Mouse (Mus musculus): ENCODE data around the gene Treml4. TPM values are rescaled to one million over a fixed set of nuclear protein-coding genes. Genes with fewer than 3 reads are reported as not detected.

The Treml4 gene
- polyA plus RNA-seq, 1 experiment from 2014 or later = 2.2 TPM

DNA sequence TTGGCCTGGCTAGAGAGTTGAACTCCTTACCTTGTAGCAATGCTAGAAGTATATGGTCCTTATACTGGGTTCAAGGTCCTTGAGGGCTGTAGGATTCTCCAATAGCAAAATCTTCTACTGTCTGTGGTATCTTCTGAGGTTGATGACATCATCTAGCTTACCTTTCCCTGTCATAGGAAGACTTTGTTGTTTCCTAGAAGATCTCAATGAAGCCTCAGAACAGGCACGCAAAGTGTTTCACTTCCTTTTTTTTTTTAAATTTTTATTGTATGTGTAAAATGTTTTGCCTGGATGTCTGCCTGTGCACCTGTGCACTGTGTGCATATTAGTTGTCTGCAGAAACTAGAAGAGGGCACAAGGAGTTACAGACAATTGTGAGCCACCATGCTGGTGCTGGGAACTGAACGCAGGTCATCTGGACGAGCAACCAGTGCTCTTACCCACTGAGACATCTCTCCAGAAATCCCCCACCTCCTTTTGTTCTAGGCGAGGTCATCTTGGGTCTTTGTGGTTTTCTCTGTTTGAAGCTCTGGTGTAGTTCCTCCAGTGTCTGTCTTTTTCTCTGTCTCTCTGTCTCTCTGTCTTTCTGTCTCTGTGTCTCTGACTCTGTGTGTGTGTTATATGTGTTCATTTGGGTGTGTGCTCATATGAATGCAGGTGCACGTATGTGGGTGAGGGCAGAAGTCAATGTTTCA lies 29.6 kb downstream of the Treml4 start:
- TF ChIP-seq CTCF (IDR thresholded peaks at IDR 0.05; ENCODE audit: low read depth) = no peak

DNA sequence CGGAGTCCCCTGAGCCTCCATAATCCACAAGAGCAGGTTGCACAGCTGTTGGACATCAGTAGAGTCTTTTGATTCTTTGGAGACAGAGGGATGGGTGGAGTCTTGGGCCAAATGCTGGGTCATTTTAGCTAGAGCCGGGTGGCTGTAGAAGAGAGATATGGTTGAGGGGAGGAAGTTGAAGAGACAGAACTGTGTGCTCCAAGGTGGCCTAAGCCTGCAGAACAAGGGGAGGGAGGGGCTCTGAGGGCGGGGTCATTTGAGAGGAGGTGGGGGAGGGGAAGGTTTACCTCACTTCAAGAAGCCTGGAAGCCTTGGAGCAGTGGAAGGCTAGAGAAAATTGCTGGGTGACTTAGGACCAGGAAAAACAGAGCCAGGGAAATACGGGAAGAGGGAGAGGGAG lies 35.1 kb downstream of the Treml4 start, which contains the start of gene Treml2:
Gene Treml2 (plus strand): TSS at position 296 of the 400 bp plus-strand sequence.
- ATAC-seq = no peak

More for the DNA sequence above, 29.6 kb downstream of the Treml4 start:
- Histone ChIP-seq H3K27ac (ENCODE audit: low read depth, low read length) (no peak overlapping the region), H3K9me3 (ENCODE audit: control insufficient read depth) (no peaks in the 10 kb centered on the region), H3K36me3 (ENCODE audit: control insufficient read depth, insufficient read depth) (no peaks in the 10 kb centered on the region), H3K4me3 (ENCODE audit: low read depth, low read length) (no peak overlapping the region), H3K4me2 (replicated peaks; ENCODE audit: low read depth) (no peak overlapping the region), H3K4me1 (replicated peaks; ENCODE audit: control insufficient read depth, insufficient read depth, low read length) (no peaks in the 10 kb centered on the region), H3K27me3 (replicated peaks; ENCODE audit: control insufficient read depth, insufficient read depth, low read length) (no peaks in the 10 kb centered on the region), H3K9ac (ENCODE audit: low read depth, low read length) (no peak overlapping the region)
- no peak for ATAC-seq
- 81% methylated on average over 5 of the region's 5 CpGs for WGBS

GRCm38 (mm10) chr17:48299756-48300155 lies 35.7 kb downstream of the Treml4 start:
- Histone ChIP-seq H3K9me3 (ENCODE audit: control insufficient read depth) (no peaks in the 10 kb centered on the region), H3K4me1 (replicated peaks; ENCODE audit: control insufficient read depth, insufficient read depth, low read length) (no peaks in the 10 kb centered on the region), H3K27me3 (replicated peaks; ENCODE audit: control insufficient read depth, insufficient read depth, low read length) (no peaks in the 10 kb centered on the region), H3K4me3 (ENCODE audit: low read depth, low read length) (no peak overlapping the region), H3K36me3 (ENCODE audit: control insufficient read depth, insufficient read depth) (no peaks in the 10 kb centered on the region), H3K27ac (ENCODE audit: low read depth, low read length) (no peak overlapping the region), H3K9ac (ENCODE audit: low read depth, low read length) (no peak overlapping the region), H3K4me2 (replicated peaks; ENCODE audit: low read depth) (no peak overlapping the region)
- ATAC-seq = no peak
- WGBS = 53% methylated on average over 7 of the region's 7 CpGs
- no peak for TF ChIP-seq CTCF (IDR thresholded peaks at IDR 0.05; ENCODE audit: low read depth)

More for the DNA sequence above, 35.1 kb downstream of the Treml4 start, which contains the start of gene Treml2:
- H3K36me3 ChIP-seq (ENCODE audit: control insufficient read depth, insufficient read depth) = no peaks in the 10 kb centered on the region
- 0 out of 2 replicates have a peak within 1 kb of the TSS, but pooled peaks have one; percentile 17 for H3K4me2 ChIP-seq (replicated peaks; ENCODE audit: low read depth)
- no peaks in the 10 kb centered on the region for H3K27me3 ChIP-seq (replicated peaks; ENCODE audit: control insufficient read depth, insufficient read depth, low read length)
- no peak within 1 kb of the TSS for H3K9ac ChIP-seq (ENCODE audit: low read depth, low read length)
- no peaks in the 10 kb centered on the region for H3K9me3 ChIP-seq (ENCODE audit: control insufficient read depth)
- no peak within 1 kb of the TSS for H3K27ac ChIP-seq (ENCODE audit: low read depth, low read length)
- TF ChIP-seq CTCF (IDR thresholded peaks at IDR 0.05; ENCODE audit: low read depth) = no peak
- no peaks in the 10 kb centered on the region for H3K4me1 ChIP-seq (replicated peaks; ENCODE audit: control insufficient read depth, insufficient read depth, low read length)
- no peak within 1 kb of the TSS for H3K4me3 ChIP-seq (ENCODE audit: low read depth, low read length)
- WGBS = 29% methylated on average over 3 of the region's 4 CpGs

GRCm38 (mm10) chr17:48300199-48300598 lies 36.1 kb downstream of the Treml4 start:
- 0 out of 2 replicates have a peak overlapping the region, but pooled peaks have one; percentile 17 for H3K4me2 ChIP-seq (replicated peaks; ENCODE audit: low read depth)
- no peaks in the 10 kb centered on the region for H3K36me3 ChIP-seq (ENCODE audit: control insufficient read depth, insufficient read depth)
- no peak for TF ChIP-seq CTCF (IDR thresholded peaks at IDR 0.05; ENCODE audit: low read depth)
- H3K9me3 ChIP-seq (ENCODE audit: control insufficient read depth) = no peaks in the 10 kb centered on the region
- ATAC-seq = peak; percentile 36; the same call in 1 of the 2 replicates
- WGBS = 36% methylated on average over 7 of the region's 7 CpGs
- no peak overlapping the region for H3K9ac ChIP-seq (ENCODE audit: low read depth, low read length)
- no peak overlapping the region for H3K27ac ChIP-seq (ENCODE audit: low read depth, low read length)
- H3K4me1 ChIP-seq (replicated peaks; ENCODE audit: control insufficient read depth, insufficient read depth, low read length) = no peaks in the 10 kb centered on the region
- no peaks in the 10 kb centered on the region for H3K27me3 ChIP-seq (replicated peaks; ENCODE audit: control insufficient read depth, insufficient read depth, low read length)
- no peak overlapping the region for H3K4me3 ChIP-seq (ENCODE audit: low read depth, low read length)

DNA sequence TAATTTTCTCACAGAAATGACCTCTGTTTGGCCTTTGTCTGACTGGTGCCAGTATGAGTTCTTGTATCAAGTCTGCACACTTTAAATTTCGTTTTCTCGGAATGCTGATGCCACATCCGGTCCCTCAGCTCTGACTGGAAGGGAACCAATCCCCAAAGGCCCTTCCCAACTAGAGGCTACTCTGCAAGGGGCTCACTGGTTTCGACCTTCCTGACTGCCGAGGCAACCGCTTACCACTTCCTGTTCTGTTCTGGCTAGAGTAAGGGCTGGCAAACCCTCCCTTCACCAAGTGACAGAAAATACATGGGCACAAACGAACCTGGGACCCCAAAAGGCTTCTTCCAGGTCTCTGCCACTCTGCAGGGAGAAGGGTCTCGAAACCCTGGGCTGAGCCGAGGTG lies 36.8 kb downstream of the Treml4 start:
- H3K4me1 ChIP-seq (replicated peaks; ENCODE audit: control insufficient read depth, insufficient read depth, low read length) = no peaks in the 10 kb centered on the region
- H3K9me3 ChIP-seq (ENCODE audit: control insufficient read depth) = no peaks in the 10 kb centered on the region
- H3K36me3 ChIP-seq (ENCODE audit: control insufficient read depth, insufficient read depth) = no peaks in the 10 kb centered on the region
- 76% methylated on average over 9 of the region's 9 CpGs for WGBS
- H3K4me2 ChIP-seq (replicated peaks; ENCODE audit: low read depth) = no peak overlapping the region
- H3K27me3 ChIP-seq (replicated peaks; ENCODE audit: control insufficient read depth, insufficient read depth, low read length) = no peaks in the 10 kb centered on the region
- no peak overlapping the region for H3K9ac ChIP-seq (ENCODE audit: low read depth, low read length)
- no peak for ATAC-seq
- no peak for TF ChIP-seq CTCF (IDR thresholded peaks at IDR 0.05; ENCODE audit: low read depth)
- H3K27ac ChIP-seq (ENCODE audit: low read depth, low read length) = no peak overlapping the region
- no peak overlapping the region for H3K4me3 ChIP-seq (ENCODE audit: low read depth, low read length)

DNA sequence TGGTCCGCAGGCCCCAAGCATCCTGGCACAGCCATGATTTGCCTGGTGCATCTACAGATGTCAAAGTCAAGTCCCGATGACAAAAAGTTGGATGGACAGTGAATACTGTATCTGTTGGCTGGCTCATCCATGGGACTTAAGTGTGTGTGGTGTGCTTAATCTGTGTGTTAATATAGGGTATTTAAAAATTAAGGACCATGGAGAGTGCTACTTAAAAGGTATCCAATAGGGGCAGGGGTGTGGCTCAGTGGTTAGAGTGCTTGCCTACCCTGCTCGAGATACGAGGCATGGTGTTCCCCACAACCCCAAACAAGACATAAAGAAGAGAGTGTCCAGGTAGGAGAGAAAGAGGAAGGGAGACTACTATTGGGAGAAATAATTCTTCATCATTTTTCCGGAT lies 37.7 kb downstream of the Treml4 start:
- 96% methylated on average over 5 of the region's 5 CpGs for WGBS
- no peak for ATAC-seq

More for the DNA sequence above, 37.7 kb downstream of the Treml4 start:
- Histone ChIP-seq H3K4me3 (ENCODE audit: low read depth, low read length) (no peak overlapping the region), H3K4me2 (replicated peaks; ENCODE audit: low read depth) (no peak overlapping the region), H3K4me1 (replicated peaks; ENCODE audit: control insufficient read depth, insufficient read depth, low read length) (no peaks in the 10 kb centered on the region), H3K9me3 (ENCODE audit: control insufficient read depth) (no peaks in the 10 kb centered on the region), H3K27ac (ENCODE audit: low read depth, low read length) (no peak overlapping the region), H3K27me3 (replicated peaks; ENCODE audit: control insufficient read depth, insufficient read depth, low read length) (no peaks in the 10 kb centered on the region), H3K9ac (ENCODE audit: low read depth, low read length) (no peak overlapping the region), H3K36me3 (ENCODE audit: control insufficient read depth, insufficient read depth) (no peaks in the 10 kb centered on the region)
- TF ChIP-seq CTCF (IDR thresholded peaks at IDR 0.05; ENCODE audit: low read depth) = no peak
